Mouse (Mus musculus) stomach, postnatal 0 days (tissue): ENCODE data around the gene Ccdc60. TPM values are rescaled to one million over a fixed set of nuclear protein-coding genes. Genes with fewer than 3 reads are reported as not detected.

Experiments
- ATAC-seq: fragments of 200-750 bp; cut with Nextera tagmentation; 2 replicates; pipeline ENCODE4 v1.8.0; 2017; ENCODE audit not compliant: low FRiP score, low TSS enrichment
- DNase-seq: peaks from one replicate; pipeline ENCODE4 v3.0.0-alpha.2; 2016; ENCODE audit warnings: low spot score
- H3K27ac ChIP-seq: fragments of 300-500 bp; sonication (generic); replicated peaks from 2 replicates; pipeline ENCODE4 v1.5.1; 2014; ENCODE audit warnings: mild to moderate bottlenecking, control low read depth
- H3K27me3 ChIP-seq: fragments of 300-500 bp; sonication (generic); 2 replicates; pipeline ENCODE4 v1.6.1; 2014; ENCODE audit warnings: low read length; ENCODE audit not compliant: control insufficient read depth, insufficient read depth
- H3K36me3 ChIP-seq: fragments of 300-500 bp; sonication (generic); 2 replicates; pipeline ENCODE4 v1.6.1; 2014; ENCODE audit warnings: low read length, mixed read lengths; ENCODE audit not compliant: control insufficient read depth, insufficient read depth
- H3K4me1 ChIP-seq: fragments of 300-500 bp; sonication (generic); replicated peaks from 2 replicates; pipeline ENCODE4 v1.6.1; 2014; ENCODE audit warnings: antibody characterized with exemption; ENCODE audit not compliant: control insufficient read depth, insufficient read depth
- H3K4me2 ChIP-seq: fragments of 300-500 bp; sonication (generic); replicated peaks from 2 replicates; pipeline ENCODE4 v1.6.1; 2014; ENCODE audit warnings: low read depth, mild to moderate bottlenecking, control low read depth, moderate library complexity
- H3K4me3 ChIP-seq: fragments of 300-500 bp; sonication (generic); 2 replicates; pipeline ENCODE4 v1.5.1; 2014; ENCODE audit warnings: low read depth, low read length, control low read depth
- H3K9ac ChIP-seq: fragments of 300-500 bp; sonication (generic); 2 replicates; pipeline ENCODE4 v1.6.1; 2014; ENCODE audit warnings: mild to moderate bottlenecking, low read length, control low read depth, mixed read lengths
- H3K9me3 ChIP-seq: fragments of 300-500 bp; sonication (generic); 2 replicates; pipeline ENCODE4 v1.6.1; 2016; ENCODE audit warnings: low read length; ENCODE audit not compliant: control insufficient read depth
- CTCF ChIP-seq: IDR thresholded peaks from 2 replicates; pipeline ENCODE4 v1.5.1; 2016; ENCODE audit warnings: antibody characterized with exemption, low read depth, mild to moderate bottlenecking, moderate library complexity
- EP300 ChIP-seq: optimal IDR thresholded peaks from 2 replicates; pipeline ENCODE3; 2016; ENCODE audit warnings: antibody characterized with exemption
- WGBS: fragments of 180-500 bp; shearing (Covaris S2); extraction: QIAGEN DNeasy Blood & Tissue Kit; methylation state at CpG from one replicate; pipeline ENCODE4 v1.1.7; 2014; 5-methylcytosine and 5-hydroxymethylcytosine counted together
- polyA plus RNA-seq: library from polyadenylated mRNA; unstranded; fragments of >200 nt; fragmentation: Nextera tagmentation; extraction: Ambion mirVana; gene quantifications from 2 replicates; pipeline ENCODE4 v1.2.1, GENCODE M21; 2015

The Ccdc60 gene
- polyA plus RNA-seq, 1 experiment from 2014 or later = 1.3 TPM

DNA sequence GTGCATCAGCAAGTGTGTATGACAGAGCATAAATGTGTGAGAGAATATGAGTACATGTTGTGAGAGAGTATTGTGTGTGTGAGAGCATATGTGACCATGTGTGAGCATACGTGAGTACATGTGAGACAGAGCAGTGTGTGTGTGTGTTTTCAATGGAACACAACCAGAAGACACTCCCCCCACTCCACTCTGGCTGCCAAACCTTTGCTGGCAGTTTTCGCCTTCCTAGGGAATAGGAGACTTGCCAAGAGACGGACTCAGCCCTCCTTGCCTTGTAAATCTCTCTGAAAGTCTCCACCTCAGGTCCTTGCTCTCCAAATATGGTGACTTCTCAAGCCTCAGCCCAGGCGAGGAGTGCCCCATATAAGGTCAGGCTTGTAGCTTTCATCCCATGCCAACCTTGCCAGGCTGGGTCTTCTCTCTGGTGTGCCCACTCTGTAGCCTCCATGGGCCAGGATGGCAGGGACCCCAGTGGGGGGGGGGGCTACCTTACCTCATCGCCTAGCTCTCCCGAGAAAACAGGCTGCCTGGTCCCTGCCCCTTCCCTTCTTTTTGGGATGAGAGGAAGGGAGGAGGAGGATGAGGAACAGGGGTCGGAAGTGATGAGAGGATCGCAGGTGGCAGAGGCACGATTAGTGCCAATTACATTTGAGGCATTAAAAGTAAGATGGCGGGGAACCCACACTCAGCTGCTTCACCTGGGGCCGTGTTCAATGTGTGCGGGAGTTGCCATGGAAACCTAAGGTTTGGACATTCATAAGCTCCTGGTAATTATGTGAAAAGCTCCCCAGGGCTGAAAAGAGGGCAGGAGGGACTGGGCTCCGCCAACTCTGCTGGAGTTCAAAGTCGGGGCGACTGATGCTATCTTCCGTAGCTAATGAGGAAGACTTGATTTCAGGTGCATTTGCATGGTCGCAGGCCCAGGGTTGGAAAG lies 19.3 kb downstream of the Ccdc60 start:
- no peak for DNase-seq
- Histone ChIP-seq H3K9me3 (no peaks in the 10 kb centered on the region), H3K36me3 (no peaks in the 10 kb centered on the region), H3K27me3 (no peaks in the 10 kb centered on the region), H3K4me2 (no peak overlapping the region), H3K9ac (no peak overlapping the region), H3K4me3 (no peak overlapping the region), H3K4me1 (no peaks in the 10 kb centered on the region; the same call in 1 of the 2 replicates), H3K27ac (peak overlapping the region; percentile 67)
- 68% methylated on average over 17 of the region's 17 CpGs for WGBS
- ATAC-seq = peak; percentile 64; the same call in 1 of the 2 replicates
- TF ChIP-seq CTCF (no peak), EP300 (no peak)

GRCm38 (mm10) chr5:116262689-116263088 lies 26.1 kb downstream of the Ccdc60 start:
- Histone ChIP-seq H3K27ac (no peak overlapping the region), H3K4me1 (no peaks in the 10 kb centered on the region), H3K9ac (no peak overlapping the region), H3K4me2 (no peak overlapping the region), H3K27me3 (no peaks in the 10 kb centered on the region), H3K36me3 (no peaks in the 10 kb centered on the region), H3K4me3 (no peak overlapping the region), H3K9me3 (no peaks in the 10 kb centered on the region)
- no peak for TF ChIP-seq CTCF
- TF ChIP-seq EP300 = no peak
- 89% methylated on average over 2 of the region's 2 CpGs for WGBS
- no peak for DNase-seq
- no peak for ATAC-seq

GRCm38 (mm10) chr5:116261944-116262343 lies 26.8 kb downstream of the Ccdc60 start:
- TF ChIP-seq EP300 (no peak), CTCF (no peak)
- no peak overlapping the region for H3K9ac ChIP-seq
- H3K4me1 ChIP-seq = no peaks in the 10 kb centered on the region
- H3K4me3 ChIP-seq = no peak overlapping the region
- H3K27ac ChIP-seq = no peak overlapping the region
- H3K27me3 ChIP-seq = no peaks in the 10 kb centered on the region
- DNase-seq (no peak), ATAC-seq (no peak)
- no peaks in the 10 kb centered on the region for H3K36me3 ChIP-seq
- WGBS = 88% methylated on average over 5 of the region's 5 CpGs
- H3K4me2 ChIP-seq = no peak overlapping the region
- no peaks in the 10 kb centered on the region for H3K9me3 ChIP-seq

GRCm38 (mm10) chr5:116260356-116260755 lies 28.4 kb downstream of the Ccdc60 start:
- no peaks in the 10 kb centered on the region for H3K4me1 ChIP-seq
- no peaks in the 10 kb centered on the region for H3K36me3 ChIP-seq
- no peak overlapping the region for H3K9ac ChIP-seq
- no peak overlapping the region for H3K4me3 ChIP-seq
- no peak overlapping the region for H3K27ac ChIP-seq
- H3K27me3 ChIP-seq = no peaks in the 10 kb centered on the region
- WGBS = 73% methylated on average over 5 of the region's 5 CpGs
- TF ChIP-seq EP300 = no peak
- TF ChIP-seq CTCF = no peak
- ATAC-seq (no peak), DNase-seq (no peak)
- H3K4me2 ChIP-seq = no peak overlapping the region
- H3K9me3 ChIP-seq = no peaks in the 10 kb centered on the region

DNA sequence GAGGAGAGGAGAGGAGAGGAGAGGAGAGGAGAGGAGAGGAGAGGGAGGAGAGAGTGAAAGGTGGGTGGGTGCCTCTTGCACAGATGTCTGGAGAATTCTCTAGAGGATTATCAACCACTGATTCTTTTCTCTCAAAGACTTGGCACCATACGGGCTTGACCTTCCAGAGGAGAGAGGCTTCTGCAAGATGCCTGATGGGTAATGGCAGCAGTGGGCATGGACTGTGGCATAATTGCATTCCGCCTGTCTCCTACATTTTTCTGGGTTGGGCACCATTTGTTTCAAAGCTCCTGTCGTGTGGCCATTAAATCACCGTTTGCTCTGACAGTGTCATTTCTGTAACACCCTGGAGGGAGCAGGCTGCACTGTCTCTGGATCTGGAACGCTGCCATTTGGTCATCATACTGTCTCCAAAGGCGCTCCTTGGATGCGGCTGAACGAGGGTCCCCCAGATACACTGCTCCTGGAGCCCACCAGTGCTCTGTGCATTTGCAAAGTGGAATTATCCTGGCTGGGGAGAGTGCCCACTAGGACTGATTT lies 30.4 kb downstream of the Ccdc60 start:
- no peak for TF ChIP-seq CTCF
- no peak for TF ChIP-seq EP300
- Histone ChIP-seq H3K4me1 (no peaks in the 10 kb centered on the region), H3K4me3 (no peak overlapping the region), H3K4me2 (no peak overlapping the region), H3K9me3 (no peaks in the 10 kb centered on the region), H3K27me3 (no peaks in the 10 kb centered on the region), H3K36me3 (no peaks in the 10 kb centered on the region), H3K27ac (no peak overlapping the region), H3K9ac (no peak overlapping the region)
- DNase-seq (no peak), ATAC-seq (no peak)
- whole genome bisulfite sequencing = 57% methylated on average over 8 of the region's 8 CpGs

GRCm38 (mm10) chr5:116253914-116254313 lies 34.9 kb downstream of the Ccdc60 start:
- ATAC-seq (no peak), DNase-seq (no peak)
- no peaks in the 10 kb centered on the region for H3K4me1 ChIP-seq
- WGBS = 66% methylated on average over 4 of the region's 4 CpGs
- no peak overlapping the region for H3K27ac ChIP-seq
- H3K36me3 ChIP-seq = no peaks in the 10 kb centered on the region
- no peak overlapping the region for H3K4me3 ChIP-seq
- H3K9ac ChIP-seq = no peak overlapping the region
- no peaks in the 10 kb centered on the region for H3K9me3 ChIP-seq
- TF ChIP-seq CTCF (no peak), EP300 (no peak)
- H3K4me2 ChIP-seq = no peak overlapping the region
- no peaks in the 10 kb centered on the region for H3K27me3 ChIP-seq
